In genomic region chr1:163898291-163898764, GRCm38 (mm10) we compare ENCODE assay signal across 11 mouse cellular contexts. TPM values are rescaled to one million over a fixed set of nuclear protein-coding genes. Genes with fewer than 3 reads are reported as not detected.
DNase-seq lines count a peak whose midpoint lies in the region; ATAC-seq and TF ChIP-seq lines count a peak whose summit lies in the region.
"Had no signal": no experiment of that assay in that cellular context is flagged by ENCODE, and none has a peak within 500 bp of the region (broad histone marks: within the 10 kb centered on the region; RNA-seq: fewer than 3 reads in every experiment).

No protein-coding gene starts in this region.

- no peak for TF ChIP-seq EP300 in MEL (IDR thresholded peaks at IDR 0.05; ENCODE audit: low read depth in 1 of 2, low read length in 2 of 2)

- no peaks in the 10 kb centered on the region for H3K27me3 ChIP-seq in kidney, postnatal 0 days (ENCODE audit: insufficient read depth, low read length)
- no peaks in the 10 kb centered on the region for H3K27me3 ChIP-seq in MEL (ENCODE audit: control insufficient read depth in 1 of 2, insufficient read depth in 2 of 2, low read length in 2 of 2)
- no peaks in the 10 kb centered on the region for H3K27me3 ChIP-seq in embryonic facial prominence, embryonic 12.5 days
- peaks cover 11% of the 10 kb centered on the region for H3K27me3 ChIP-seq in limb, embryonic 13.5 days
- H3K27me3 ChIP-seq in forebrain, embryonic 11.5 days (ENCODE audit: control insufficient read depth, insufficient read depth, low read length) = no peaks in the 10 kb centered on the region
- H3K27me3 ChIP-seq: neural tube, embryonic 15.5 days had no signal

- no peaks in the 10 kb centered on the region for H3K36me3 ChIP-seq in kidney, postnatal 0 days (ENCODE audit: insufficient read depth, low read length)
- H3K36me3 ChIP-seq in MEL (ENCODE audit: control insufficient read depth in 1 of 2, insufficient read depth in 2 of 2, low read length in 2 of 2) = peaks cover 0 to 3% of the 10 kb centered on the region in 2 experiments; a peak in 1 of 4 replicates
- no peaks in the 10 kb centered on the region for H3K36me3 ChIP-seq in embryonic facial prominence, embryonic 12.5 days
- H3K36me3 ChIP-seq in limb, embryonic 13.5 days = no peaks in the 10 kb centered on the region
- no peaks in the 10 kb centered on the region for H3K36me3 ChIP-seq in forebrain, embryonic 11.5 days (ENCODE audit: control insufficient read depth, insufficient read depth, low read length)
- H3K36me3 ChIP-seq: midbrain, embryonic 10.5 days had no signal

- 20% methylated on average over 5 of the region's 5 CpGs for WGBS in kidney, postnatal 0 days
- WGBS in embryonic facial prominence, embryonic 12.5 days = 20% methylated on average over 5 of the region's 5 CpGs
- 10% methylated on average over 5 of the region's 5 CpGs for WGBS in limb, embryonic 13.5 days
- 70% methylated on average over 5 of the region's 5 CpGs for WGBS in forebrain, embryonic 11.5 days

- H3K9me3 ChIP-seq in kidney, postnatal 0 days (replicated peaks; ENCODE audit: low read length) = no peaks in the 10 kb centered on the region
- H3K9me3 ChIP-seq in MEL (replicated peaks; ENCODE audit: insufficient read depth, low read length) = no peaks in the 10 kb centered on the region
- no peaks in the 10 kb centered on the region for H3K9me3 ChIP-seq in embryonic facial prominence, embryonic 12.5 days
- H3K9me3 ChIP-seq in limb, embryonic 13.5 days = no peaks in the 10 kb centered on the region
- no peaks in the 10 kb centered on the region for H3K9me3 ChIP-seq in forebrain, embryonic 11.5 days (ENCODE audit: control insufficient read depth, low read length)
- H3K9me3 ChIP-seq: midbrain, embryonic 10.5 days; neural tube, embryonic 15.5 days had no signal

- H3K9ac ChIP-seq in kidney, postnatal 0 days (ENCODE audit: low read depth, low read length) = no peak overlapping the region
- H3K9ac ChIP-seq in MEL (ENCODE audit: control insufficient read depth, low read depth, low read length, poor library complexity, severe bottlenecking) = no peak overlapping the region
- no peak overlapping the region for H3K9ac ChIP-seq in embryonic facial prominence, embryonic 12.5 days
- no peak overlapping the region for H3K9ac ChIP-seq in limb, embryonic 13.5 days
- no peak overlapping the region for H3K9ac ChIP-seq in forebrain, embryonic 11.5 days (ENCODE audit: low read length)
- H3K9ac ChIP-seq: neural tube, embryonic 15.5 days had no signal

- H3K4me3 ChIP-seq in kidney, postnatal 0 days (replicated peaks; ENCODE audit: low read depth, low read length) = no peak overlapping the region
- H3K4me3 ChIP-seq in MEL (ENCODE audit: control insufficient read depth in 1 of 2, insufficient read depth in 1 of 2, low read depth in 2 of 2, low read length in 2 of 2) = no peak overlapping the region
- H3K4me3 ChIP-seq in embryonic facial prominence, embryonic 12.5 days = no peak overlapping the region
- H3K4me3 ChIP-seq in limb, embryonic 13.5 days = no peak overlapping the region
- H3K4me3 ChIP-seq in forebrain, embryonic 11.5 days (ENCODE audit: low read depth, low read length) = no peak overlapping the region
- H3K4me3 ChIP-seq: midbrain, embryonic 10.5 days; neural tube, embryonic 15.5 days had no signal

- no peak for TF ChIP-seq RAD21 in MEL (IDR thresholded peaks at IDR 0.05; ENCODE audit: low read depth, low read length)

- no peak for TF ChIP-seq POLR2A in MEL (IDR thresholded peaks at IDR 0.05; ENCODE audit: control insufficient read depth in 1 of 2, insufficient read depth in 1 of 2, low read depth in 1 of 2, low read length in 2 of 2, poor library complexity in 1 of 2)

- TF ChIP-seq CTCF in kidney, postnatal 0 days (IDR thresholded peaks at IDR 0.05; ENCODE audit: low read depth) = no peak
- TF ChIP-seq CTCF in MEL (IDR thresholded peaks at IDR 0.05 in 2 of 3, conservative IDR thresholded peaks at IDR 0.05 in 1 of 3; ENCODE audit: control insufficient read depth in 1 of 3, insufficient read depth in 1 of 3, low read depth in 2 of 3, low read length in 3 of 3, poor library complexity in 1 of 3, severe bottlenecking in 1 of 3) = no peak

- H3K27ac ChIP-seq in kidney, postnatal 0 days = no peak overlapping the region
- H3K27ac ChIP-seq in MEL (ENCODE audit: control insufficient read depth, low read depth, low read length) = no peak overlapping the region
- H3K27ac ChIP-seq in embryonic facial prominence, embryonic 12.5 days = peak overlapping the region; percentile 65; the same call in 1 of the 2 replicates
- H3K27ac ChIP-seq in limb, embryonic 13.5 days = no peak overlapping the region
- no peak overlapping the region for H3K27ac ChIP-seq in forebrain, embryonic 11.5 days (ENCODE audit: low read depth, low read length)
- H3K27ac ChIP-seq: midbrain, embryonic 10.5 days; neural tube, embryonic 15.5 days had no signal

- peak; percentile 76; the same call in 1 of the 2 replicates for ATAC-seq in kidney, postnatal 0 days (replicated peaks; ENCODE audit: low FRiP score, low read depth)
- no peak for ATAC-seq in embryonic facial prominence, embryonic 12.5 days (ENCODE audit: insufficient number of reproducible peaks, insufficient read depth, low FRiP score, low TSS enrichment)
- ATAC-seq in limb, embryonic 13.5 days (ENCODE audit: low FRiP score, low read depth) = peak; percentile 81
- no peak for ATAC-seq in forebrain, embryonic 11.5 days (replicated peaks; ENCODE audit: low FRiP score)

- peak overlapping the region; percentile 13; the same call in 1 of the 2 replicates for H3K4me2 ChIP-seq in kidney, postnatal 0 days (ENCODE audit: low read length)
- H3K4me2 ChIP-seq in embryonic facial prominence, embryonic 12.5 days (replicated peaks) = no peak overlapping the region
- peak overlapping the region; percentile 17 for H3K4me2 ChIP-seq in limb, embryonic 13.5 days (replicated peaks)
- H3K4me2 ChIP-seq in forebrain, embryonic 11.5 days (ENCODE audit: low read depth, low read length, severe bottlenecking) = no peak overlapping the region
- H3K4me2 ChIP-seq: neural tube, embryonic 15.5 days had no signal

- peak; percentile 93 for DNase-seq in kidney, postnatal 0 days (ENCODE audit: low spot score)
- DNase-seq in kidney, adult 8-10 months = no peak
- peak; percentile 14 for DNase-seq in MEL (ENCODE audit: low read depth, low spot score)
- no peak for DNase-seq in left cerebral cortex, adult 18-20 months (ENCODE audit: low spot score in 2 of 2)
- DNase-seq in forebrain, embryonic 11.5 days (ENCODE audit: low spot score) = no peak
- no peak for DNase-seq in testis, postnatal 14 days (ENCODE audit: low spot score)
- DNase-seq: heart, postnatal 36 days had no signal

- peaks cover 6% of the 10 kb centered on the region; the same call in 1 of the 2 replicates for H3K4me1 ChIP-seq in kidney, postnatal 0 days (replicated peaks; ENCODE audit: insufficient read depth, low read length)
- no peaks in the 10 kb centered on the region for H3K4me1 ChIP-seq in MEL (ENCODE audit: control insufficient read depth in 1 of 2, insufficient read depth in 2 of 2, low read length in 2 of 2)
- peaks cover 10% of the 10 kb centered on the region for H3K4me1 ChIP-seq in embryonic facial prominence, embryonic 12.5 days
- H3K4me1 ChIP-seq in limb, embryonic 13.5 days = peaks cover 48% of the 10 kb centered on the region
- no peaks in the 10 kb centered on the region for H3K4me1 ChIP-seq in forebrain, embryonic 11.5 days (replicated peaks; ENCODE audit: control insufficient read depth, insufficient read depth, low read length)
- H3K4me1 ChIP-seq: midbrain, embryonic 10.5 days; neural tube, embryonic 15.5 days had no signal

- H3K79me2 ChIP-seq in MEL (ENCODE audit: control insufficient read depth, insufficient read depth, low read length, poor library complexity) = no peaks in the 10 kb centered on the region

TF ChIP-seq in MEL, 35 proteins besides CTCF, POLR2A, EP300 and RAD21:
- TF ChIP-seq USF1 (IDR thresholded peaks at IDR 0.05; ENCODE audit: low read depth, low read length) (no peak), ZMIZ1 (IDR thresholded peaks at IDR 0.05; ENCODE audit: low read depth, low read length) (no peak), MYB (IDR thresholded peaks at IDR 0.05; ENCODE audit: low read depth, low read length) (no peak), RCOR1 (IDR thresholded peaks at IDR 0.05; ENCODE audit: low read depth, low read length) (no peak), ZKSCAN1 (IDR thresholded peaks at IDR 0.05; ENCODE audit: low read depth, low read length) (no peak), MEF2A (IDR thresholded peaks at IDR 0.05; ENCODE audit: extremely low read depth, insufficient replicate concordance, low read depth, low read length, poor library complexity, severe bottlenecking) (no peak), TAL1 (IDR thresholded peaks at IDR 0.05; ENCODE audit: low read length) (no peak), GATA1 (IDR thresholded peaks at IDR 0.05; ENCODE audit: low read depth, low read length) (no peak), UBTF (IDR thresholded peaks at IDR 0.05; ENCODE audit: borderline replicate concordance, insufficient read depth, low read depth, low read length) (no peak), KAT2A (conservative IDR thresholded peaks at IDR 0.05; ENCODE audit: low read depth, low read length) (no peak)

RNA-seq across cellular contexts. Expression of gene Scyl3, which starts 30.6 kb away (rescaled TPM):
- 15.9 and 17.2 TPM in 2 replicates for polyA plus RNA-seq in kidney, postnatal 0 days (2015; fragmentation: Nextera tagmentation; extraction: Ambion mirVana)
- 11.0 and 12.2 TPM in 2 replicates for total RNA-seq in MEL (2012; rRNA removed)
- polyA plus RNA-seq in MEL (2012; ENCODE audit: insufficient read depth in 1 of 2, insufficient read length in 2 of 2, low read depth in 1 of 2, low replicate concordance in 2 of 2, missing spikeins in 1 of 2) = 10 to 100 TPM; 21.2 to 55.7 TPM
- 21.2 and 22.7 TPM in 2 replicates for polyA plus RNA-seq in embryonic facial prominence, embryonic 12.5 days (2016; fragmentation: Nextera tagmentation; extraction: Ambion mirVana)
- 19.1 and 20.0 TPM in 2 replicates for polyA plus RNA-seq in limb, embryonic 13.5 days (2015; fragmentation: Nextera tagmentation; extraction: Ambion mirVana)
- 10 to 100 TPM; 21.0 to 22.3 TPM for total RNA-seq in left cerebral cortex, adult 18-20 months (2021)
- 20.1 and 21.3 TPM in 2 replicates for polyA plus RNA-seq in forebrain, embryonic 11.5 days (2014; fragmentation: Nextera tagmentation; extraction: Ambion mirVana)

Comparison
In these comparisons a context has a peak if more than half of its experiments do, and no peak if none do; other contexts are left out.
1. DNase-seq: peak in kidney, postnatal 0 days (single experiment) and MEL (single experiment); none in kidney, adult 8-10 months (0 of 2), left cerebral cortex, adult 18-20 months (0 of 2), forebrain, embryonic 11.5 days (single experiment) and testis, postnatal 14 days (single experiment).
2. ATAC-seq: peak in kidney, postnatal 0 days (single experiment) and limb, embryonic 13.5 days (single experiment); none in embryonic facial prominence, embryonic 12.5 days (single experiment) and forebrain, embryonic 11.5 days (single experiment).
3. H3K4me2 ChIP-seq: peak in kidney, postnatal 0 days (single experiment) and limb, embryonic 13.5 days (single experiment); none in embryonic facial prominence, embryonic 12.5 days (single experiment) and forebrain, embryonic 11.5 days (single experiment).